Mouse (Mus musculus) brain, embryonic 14.5 days (tissue): ENCODE results near the gene Efcab5.

Source experiments
- CTCF ChIP-seq: fragments of 200-500 bp; IDR thresholded peaks from 2 replicates; pipeline ENCODE4 v1.5.1; 2012; ENCODE audit warnings: inconsistent platforms, mild to moderate bottlenecking, moderate library complexity, borderline replicate concordance; ENCODE audit not compliant: insufficient read depth, insufficient read length; ENCODE audit errors: extremely low read depth
- POLR2A ChIP-seq: fragments of 200-500 bp; IDR thresholded peaks from 2 replicates; pipeline ENCODE4 v1.6.1; 2012; ENCODE audit warnings: mild to moderate bottlenecking, inconsistent platforms, borderline replicate concordance; ENCODE audit not compliant: poor library complexity, insufficient read depth, insufficient read length, severe bottlenecking; ENCODE audit errors: extremely low read depth

DNA sequence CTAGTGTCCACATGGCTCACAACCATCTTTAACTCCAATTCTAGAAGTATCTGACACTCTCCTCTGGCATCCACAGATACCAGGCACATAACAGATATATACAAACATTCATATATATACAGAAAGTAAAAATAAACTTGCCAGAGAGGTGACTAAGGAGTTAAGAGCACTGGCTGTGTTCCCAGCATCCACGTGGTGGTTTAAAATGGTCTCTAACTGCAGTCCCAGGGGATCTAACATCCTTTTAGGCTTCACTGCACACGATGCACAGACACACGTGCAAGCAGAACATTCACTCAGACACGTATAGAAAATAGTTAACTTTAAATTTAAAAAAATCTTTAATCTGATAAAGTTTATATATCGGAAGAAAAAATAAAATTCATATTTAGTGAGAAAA, 126.8 kb downstream of the Efcab5 start:
- no peak for TF ChIP-seq CTCF
- TF ChIP-seq POLR2A = no peak
